Mouse (Mus musculus): ENCODE measurements around the gene Cort.

Gene Cort

GRCm38 (mm10) chr4:149126663-149127062, at the start of gene Cort:
Gene Cort (minus strand): TSS chr4:149126763.
- no peak for TF ChIP-seq GATA4 (IDR thresholded peaks at IDR 0.05; ENCODE audit: insufficient replicate concordance, low read length)

- TF ChIP-seq GATA4 (IDR thresholded peaks at IDR 0.05; ENCODE audit: insufficient replicate concordance, low read length), result no peak
Measured at GRCm38 (mm10) chr4:149173661-149174060, 47.1 kb upstream of the Cort start.

GRCm38 (mm10) chr4:149172666-149173065, 46.1 kb upstream of the Cort start:
- TF ChIP-seq GATA4 (IDR thresholded peaks at IDR 0.05; ENCODE audit: insufficient replicate concordance, low read length), result no peak

GRCm38 (mm10) chr4:149172083-149172482, 45.5 kb upstream of the Cort start:
- TF ChIP-seq GATA4 (IDR thresholded peaks at IDR 0.05; ENCODE audit: insufficient replicate concordance, low read length), result no peak

GRCm38 (mm10) chr4:149171581-149171981, 45.0 kb upstream of the Cort start:
- TF ChIP-seq GATA4 (IDR thresholded peaks at IDR 0.05; ENCODE audit: insufficient replicate concordance, low read length), result no peak

GRCm38 (mm10) chr4:149170394-149170931, 43.9 kb upstream of the Cort start:
- no peak; the same call in 1 of the 2 replicates for TF ChIP-seq GATA4 (IDR thresholded peaks at IDR 0.05; ENCODE audit: insufficient replicate concordance, low read length)

GRCm38 (mm10) chr4:149168016-149168415, 41.5 kb upstream of the Cort start:
- no peak for TF ChIP-seq GATA4 (IDR thresholded peaks at IDR 0.05; ENCODE audit: insufficient replicate concordance, low read length)

- no peak for TF ChIP-seq GATA4 (IDR thresholded peaks at IDR 0.05; ENCODE audit: insufficient replicate concordance, low read length)
Measured at GRCm38 (mm10) chr4:149166957-149167611, 40.5 kb upstream of the Cort start.

- TF ChIP-seq GATA4 (IDR thresholded peaks at IDR 0.05; ENCODE audit: insufficient replicate concordance, low read length), result no peak
Measured at GRCm38 (mm10) chr4:149166215-149166946, 39.8 kb upstream of the Cort start, which contains the start of gene Pgd. Gene Pgd (minus strand): TSS chr4:149166771.

GRCm38 (mm10) chr4:149164150-149164549, 37.6 kb upstream of the Cort start:
- TF ChIP-seq GATA4 (IDR thresholded peaks at IDR 0.05; ENCODE audit: insufficient replicate concordance, low read length), result no peak

GRCm38 (mm10) chr4:149163196-149163595, 36.6 kb upstream of the Cort start:
- no peak for TF ChIP-seq GATA4 (IDR thresholded peaks at IDR 0.05; ENCODE audit: insufficient replicate concordance, low read length)

- no peak for TF ChIP-seq GATA4 (IDR thresholded peaks at IDR 0.05; ENCODE audit: insufficient replicate concordance, low read length)
Measured at GRCm38 (mm10) chr4:149161166-149161565, 34.6 kb upstream of the Cort start.

- no peak for TF ChIP-seq GATA4 (IDR thresholded peaks at IDR 0.05; ENCODE audit: insufficient replicate concordance, low read length)
Measured at GRCm38 (mm10) chr4:149159891-149160290, 33.3 kb upstream of the Cort start.

GRCm38 (mm10) chr4:149159203-149159602, 32.6 kb upstream of the Cort start:
- no peak for TF ChIP-seq GATA4 (IDR thresholded peaks at IDR 0.05; ENCODE audit: insufficient replicate concordance, low read length)

GRCm38 (mm10) chr4:149157415-149157973, 30.9 kb upstream of the Cort start:
- TF ChIP-seq GATA4 (IDR thresholded peaks at IDR 0.05; ENCODE audit: insufficient replicate concordance, low read length), result no peak

- TF ChIP-seq GATA4 (IDR thresholded peaks at IDR 0.05; ENCODE audit: insufficient replicate concordance, low read length), result no peak
Measured at GRCm38 (mm10) chr4:149155711-149156110, 29.1 kb upstream of the Cort start.
